Mouse (Mus musculus) frontal cortex, adult 2 months (tissue): ENCODE measurements around the gene Glipr1. TPM values are rescaled to one million over a fixed set of nuclear protein-coding genes. Genes with fewer than 3 reads are reported as not detected.

Experiments
- DNase-seq, 2 experiments: peaks; one replicate each; pipeline ENCODE4 v3.0.0; 2022; ENCODE audit warnings: low spot score in 1 of 2; ENCODE audit errors: extremely low spot score in 1 of 2
- polyA plus RNA-seq: library from polyadenylated mRNA; depleted of rRNA; stranded (reverse); fragments of >200 nt; gene quantifications from 2 replicates; pipeline ENCODE4 v1.2.3, GENCODE M21; 2012; rRNA removed

The Glipr1 gene
- polyA plus RNA-seq, 1 experiment, result 1.8 TPM

DNA sequence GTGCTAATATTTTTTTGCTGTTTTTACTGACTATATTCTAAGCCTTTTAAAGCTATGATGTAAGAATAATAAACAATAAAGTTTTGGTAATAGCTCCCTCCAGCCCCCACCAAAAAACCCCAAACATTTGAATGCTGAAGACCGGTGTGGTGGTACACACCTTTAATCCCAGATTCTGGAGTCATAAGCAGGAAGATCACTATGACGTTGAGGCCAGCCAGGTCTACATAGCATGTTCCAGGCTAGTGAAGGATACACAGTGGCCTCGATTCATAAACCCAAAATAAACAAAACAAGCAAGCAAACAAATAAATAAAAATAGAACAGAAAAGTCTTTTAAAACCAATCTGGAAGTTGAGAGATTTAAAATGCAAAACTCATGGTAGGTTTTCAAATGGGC, 30.5 kb downstream of the Glipr1 start:
- no peak for DNase-seq

DNA sequence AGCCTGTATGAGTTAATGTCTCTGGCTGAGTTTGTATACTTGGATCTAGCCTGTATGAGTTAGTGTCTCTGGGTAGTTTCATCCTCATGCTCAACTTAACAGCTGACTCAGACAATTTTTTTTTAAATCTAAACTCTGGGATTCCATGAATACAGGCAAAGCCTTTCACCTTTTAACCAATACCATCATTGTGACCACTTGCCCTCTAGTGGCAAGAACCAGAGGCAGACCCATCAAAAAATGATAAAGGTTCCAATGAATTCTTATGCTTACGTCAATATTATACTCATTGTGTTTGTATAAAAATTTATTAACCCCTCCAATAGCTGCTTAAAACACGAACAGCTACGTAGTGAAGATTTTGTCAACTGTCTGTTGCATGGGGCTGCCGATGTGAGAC, 36.0 kb downstream of the Glipr1 start:
- DNase-seq, result no peak

DNA sequence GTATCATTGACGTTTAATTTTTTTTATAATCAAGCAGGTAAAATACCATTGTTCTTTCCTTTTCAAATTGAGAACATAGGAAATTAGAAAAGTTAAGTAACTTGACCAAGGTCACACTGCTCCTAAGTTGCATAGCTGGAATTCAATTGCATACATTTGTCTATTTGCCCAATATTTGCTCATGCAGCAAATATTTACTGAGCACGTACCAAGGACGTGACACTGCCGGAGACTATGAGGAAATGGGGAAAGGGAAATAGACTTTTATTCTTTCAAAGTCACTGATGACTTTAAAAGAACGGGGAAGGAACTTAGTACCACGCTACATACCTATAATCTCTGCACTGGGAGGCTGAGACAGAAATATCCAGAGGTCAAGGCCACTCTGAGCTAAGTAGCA, 42.0 kb downstream of the Glipr1 start:
- DNase-seq, result no peak

GRCm38 (mm10) chr10:111959353-111959752, 43.1 kb downstream of the Glipr1 start:
- no peak for DNase-seq

- DNase-seq, result no peak
Measured at GRCm38 (mm10) chr10:111958046-111958421, 44.4 kb downstream of the Glipr1 start.

- peak; percentile 63 to 90 for DNase-seq
Measured at GRCm38 (mm10) chr10:111957271-111958045, 45.0 kb downstream of the Glipr1 start.

DNA sequence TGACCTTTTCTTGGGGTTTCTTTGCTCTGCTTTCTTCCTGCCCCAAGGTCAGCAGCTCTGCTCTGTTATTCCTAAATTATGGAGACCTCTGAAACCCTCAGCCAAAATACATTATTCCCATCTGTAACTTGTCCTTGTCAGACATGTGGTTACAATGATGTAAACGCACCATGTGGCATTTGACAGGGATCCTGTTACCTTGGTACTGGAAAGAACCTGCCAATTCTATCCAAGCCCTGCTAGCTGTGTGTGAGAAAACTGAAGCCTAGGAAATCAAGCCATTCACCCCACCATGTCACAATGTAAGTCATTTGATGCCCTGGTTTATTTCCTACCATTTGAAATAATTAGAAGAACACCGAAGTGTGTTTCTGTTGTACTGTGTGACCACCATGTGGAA, 46.6 kb downstream of the Glipr1 start:
- no peak for DNase-seq

DNA sequence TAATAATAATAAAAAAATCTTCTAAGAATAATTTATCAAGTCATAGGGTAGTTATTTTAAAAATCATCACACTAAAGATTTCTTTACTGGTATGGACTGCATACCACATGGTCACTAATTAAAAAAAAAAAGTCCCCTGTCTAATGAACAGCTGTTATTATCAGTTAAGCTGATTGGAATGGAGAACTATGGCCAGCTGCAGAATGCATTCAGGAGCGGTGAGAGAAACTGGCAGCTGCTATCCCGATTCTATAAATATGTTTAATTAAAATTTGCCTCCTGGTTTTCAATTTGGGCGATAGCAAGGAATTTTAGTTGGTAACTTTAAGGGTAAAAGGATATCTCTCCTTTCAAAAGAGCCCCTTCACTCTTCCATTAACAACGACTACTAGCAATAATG, 53.4 kb downstream of the Glipr1 start:
- no peak for DNase-seq

GRCm38 (mm10) chr10:111948041-111948440, 54.4 kb downstream of the Glipr1 start:
- no peak for DNase-seq

DNA sequence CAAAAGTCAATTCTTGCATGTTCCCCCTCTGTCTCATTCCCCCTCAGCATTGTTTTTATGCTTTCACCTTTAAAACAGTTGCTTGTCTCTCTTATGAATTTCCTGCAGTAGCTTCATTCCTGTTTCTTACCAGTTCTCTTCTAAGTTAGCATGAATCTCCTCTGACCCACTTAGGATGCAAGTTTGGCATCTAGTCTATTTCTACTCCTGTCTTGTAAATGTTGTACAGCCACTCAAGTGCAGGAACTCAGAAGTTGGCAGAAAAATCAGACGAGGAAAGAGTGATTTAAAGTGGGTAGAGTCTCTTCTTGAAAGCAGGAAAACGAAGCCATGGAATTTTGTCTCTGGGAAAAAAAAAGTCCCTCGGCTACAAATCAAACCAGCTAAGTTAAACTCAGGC, 56.9 kb downstream of the Glipr1 start:
- DNase-seq, result peak in 1 of 2 experiments; percentile 19

GRCm38 (mm10) chr10:111943026-111943425, 59.4 kb downstream of the Glipr1 start:
- no peak for DNase-seq

DNA sequence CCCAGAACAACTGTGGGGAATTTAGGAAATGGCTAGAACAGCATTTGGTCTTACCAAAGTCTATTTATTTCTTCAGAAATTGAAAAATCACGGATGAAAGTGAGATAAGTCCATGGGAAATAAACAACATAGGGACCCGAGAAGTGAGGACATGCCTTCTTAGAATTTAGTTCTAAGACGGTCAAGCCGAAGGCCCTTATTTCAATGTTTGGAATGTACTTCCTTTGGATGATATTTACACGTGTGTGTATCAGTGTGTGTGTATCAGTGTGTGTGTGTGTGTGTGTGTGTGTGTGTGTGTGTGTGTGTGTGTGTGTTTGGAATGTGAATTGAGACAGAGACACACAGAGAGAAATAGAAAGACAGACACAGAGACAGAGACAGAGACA, 65.3 kb downstream of the Glipr1 start:
- no peak for DNase-seq

GRCm38 (mm10) chr10:111936491-111937145, 65.8 kb downstream of the Glipr1 start:
- DNase-seq, result no peak

- no peak for DNase-seq
Measured at GRCm38 (mm10) chr10:111936021-111936420, 66.4 kb downstream of the Glipr1 start.

Other genes with a start within 250 kb of the Glipr1 start
- 26.4 and 30.3 TPM in 2 replicates for gene Krr1, start 30.0 kb downstream of the Glipr1 start, polyA plus RNA-seq
- gene Glipr1l1, start 57.6 kb upstream of the Glipr1 start, polyA plus RNA-seq, result not detected in 2 replicates
- gene Glipr1l2, start 80.7 kb upstream of the Glipr1 start, polyA plus RNA-seq, result not detected in 2 replicates
- gene Glipr1l3, start 157.7 kb upstream of the Glipr1 start, polyA plus RNA-seq, result 0.17 TPM in 1 of 2 replicates, not detected in the other
- 0.25 and 0.46 TPM in 2 replicates for gene Caps2, start 161.0 kb upstream of the Glipr1 start, polyA plus RNA-seq